Mouse (Mus musculus): ENCODE measurements at regions not wholly inside any gene's neighbourhood (a gene's known extent, or its start where the extent isn't known, plus 50 kb on each side); places are given as distances from the start of the nearest gene placed in this dataset.

DNA sequence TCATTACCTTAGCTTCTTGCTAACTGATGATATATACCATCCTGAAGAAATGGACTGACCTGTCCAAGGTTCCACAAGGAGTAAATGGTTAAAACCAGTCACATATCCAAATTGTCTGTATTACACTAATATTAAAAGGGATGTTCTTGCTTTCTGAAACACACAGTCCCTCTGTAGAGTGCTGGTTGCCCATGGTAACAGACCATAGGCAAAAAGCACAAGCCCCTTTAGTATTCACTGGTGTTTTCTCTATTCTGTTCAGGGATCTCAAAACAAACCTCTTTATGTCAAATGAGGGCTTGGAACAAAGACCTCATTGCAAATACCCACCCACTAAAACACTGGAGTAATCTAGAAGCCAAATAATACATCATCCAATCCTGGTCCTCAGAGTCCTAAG lies 1114.9 kb downstream of the Ntrk3 start:
- no peak for TF ChIP-seq CHD2 (IDR thresholded peaks at IDR 0.05; ENCODE audit: low read depth, low read length)
- TF ChIP-seq MAFK (IDR thresholded peaks at IDR 0.05; ENCODE audit: insufficient read depth, low read depth, low read length), result no peak
- no peak for TF ChIP-seq ZC3H11A (IDR thresholded peaks at IDR 0.05; ENCODE audit: borderline replicate concordance, low read depth, low read length)
- no peak for TF ChIP-seq ZNF384 (IDR thresholded peaks at IDR 0.05; ENCODE audit: low read depth, low read length)
